Comparison of ENCODE assay signal across 9 mouse cellular contexts in the genomic region with DNA sequence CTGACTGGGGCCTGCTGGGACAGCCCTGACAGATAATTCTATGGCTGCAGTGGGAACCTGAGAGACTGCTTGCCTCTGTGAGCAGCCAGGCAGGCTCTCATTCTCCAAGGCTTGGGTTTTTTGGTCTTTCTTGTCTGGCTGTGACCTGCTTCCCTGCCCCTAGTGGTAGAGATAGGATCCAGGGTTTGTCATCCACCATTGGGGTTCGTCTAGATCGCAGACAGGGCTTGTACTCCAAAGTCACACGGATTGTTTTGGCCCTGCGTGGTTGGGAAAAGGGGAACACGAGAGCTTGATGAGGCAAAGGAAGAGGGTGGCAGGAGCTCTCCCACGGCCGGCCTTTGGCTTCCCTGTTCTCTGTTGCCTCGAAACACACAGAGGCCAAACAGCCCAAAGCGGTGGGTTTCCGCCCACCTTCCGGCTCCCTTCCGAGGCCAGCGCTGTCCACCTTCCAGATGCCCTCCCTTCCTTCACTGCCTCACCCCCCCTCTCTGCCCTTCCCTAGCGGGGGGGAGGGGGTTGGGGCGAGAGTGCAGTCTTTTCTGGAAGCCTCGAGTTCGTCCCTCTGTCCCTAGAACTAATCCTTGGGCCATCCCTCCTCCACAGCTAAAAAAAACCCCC. TPM values are rescaled to one million over a fixed set of nuclear protein-coding genes. Genes with fewer than 3 reads are reported as not detected.
DNase-seq lines count a peak whose midpoint lies in the region; ATAC-seq lines count a peak whose summit lies in the region.
"Had no signal": no experiment of that assay in that cellular context is flagged by ENCODE, and none has a peak within 500 bp of the region (broad histone marks: within the 10 kb centered on the region; RNA-seq: fewer than 3 reads in every experiment).

No protein-coding gene starts in this region.

- peak; percentile 94 for DNase-seq in heart, adult 11 months
- DNase-seq in heart, postnatal 4 days: no peak
- DNase-seq in thymus, postnatal 0 days (ENCODE audit: low spot score): peak; percentile 22
- DNase-seq in thymus, postnatal 4 days: no peak
- DNase-seq in limb, embryonic 10.5 days (ENCODE audit: low spot score): no peak
- no peak for DNase-seq in ovary, adult 18-20 months (ENCODE audit: low spot score)
- DNase-seq in left cerebral cortex, postnatal 10 days (ENCODE audit: extremely low spot score in 1 of 2, low spot score in 2 of 2): no peak

- WGBS in limb, embryonic 10.5 days: 60% methylated on average over 17 of the region's 17 CpGs
- 31% methylated on average over 17 of the region's 17 CpGs for WGBS in forebrain, embryonic 13.5 days

- H3K9me3 ChIP-seq in limb, embryonic 10.5 days (replicated peaks): no peaks in the 10 kb centered on the region
- no peaks in the 10 kb centered on the region for H3K9me3 ChIP-seq in forebrain, embryonic 13.5 days (replicated peaks)
- H3K9me3 ChIP-seq: neural tube, embryonic 12.5 days had no signal

- peaks cover 68% of the 10 kb centered on the region for H3K4me1 ChIP-seq in limb, embryonic 10.5 days
- peaks cover 25% of the 10 kb centered on the region for H3K4me1 ChIP-seq in forebrain, embryonic 13.5 days

- H3K27ac ChIP-seq in limb, embryonic 10.5 days: 0 out of 2 replicates have a peak overlapping the region, but pooled peaks have one; percentile 7
- H3K27ac ChIP-seq in forebrain, embryonic 13.5 days: no peak overlapping the region
- H3K27ac ChIP-seq: neural tube, embryonic 12.5 days had no signal

- H3K9ac ChIP-seq in forebrain, embryonic 13.5 days: no peak overlapping the region
- H3K9ac ChIP-seq: neural tube, embryonic 12.5 days had no signal

- H3K36me3 ChIP-seq in limb, embryonic 10.5 days: peaks cover 77% of the 10 kb centered on the region
- H3K36me3 ChIP-seq in forebrain, embryonic 13.5 days (ENCODE audit: poor library complexity, severe bottlenecking): peaks cover 67% of the 10 kb centered on the region

- no peak for ATAC-seq in forebrain, embryonic 13.5 days

- no peak overlapping the region for H3K4me2 ChIP-seq in forebrain, embryonic 13.5 days
- H3K4me2 ChIP-seq: neural tube, embryonic 12.5 days had no signal

- intact Hi-C loops in left cerebral cortex, postnatal 10 days (cut with DNase I): no loop called here

- no peak overlapping the region for H3K4me3 ChIP-seq in limb, embryonic 10.5 days
- H3K4me3 ChIP-seq in forebrain, embryonic 13.5 days: no peak overlapping the region
- H3K4me3 ChIP-seq: neural tube, embryonic 12.5 days had no signal

- no peaks in the 10 kb centered on the region for H3K27me3 ChIP-seq in limb, embryonic 10.5 days (ENCODE audit: low read depth, poor library complexity, severe bottlenecking)
- H3K27me3 ChIP-seq in forebrain, embryonic 13.5 days: no peaks in the 10 kb centered on the region
- H3K27me3 ChIP-seq: neural tube, embryonic 12.5 days had no signal

RNA-seq across cellular contexts. Expression of a gene that starts 18.5 kb away (rescaled TPM):
- total RNA-seq in heart, postnatal 4 days (2021): 10 to 100 TPM; 50.1 to 53.8 TPM
- 20.4 and 23.6 TPM in 2 replicates for polyA plus RNA-seq in thymus, postnatal 0 days (2015; fragmentation: Nextera tagmentation; extraction: Ambion mirVana)
- polyA plus RNA-seq in limb, embryonic 10.5 days (2016; fragmentation: Nextera tagmentation; extraction: Ambion mirVana): 13.0 and 15.2 TPM in 2 replicates
- polyA plus RNA-seq in forebrain, embryonic 13.5 days (2015; fragmentation: Nextera tagmentation; extraction: Ambion mirVana): 22.5 and 22.6 TPM in 2 replicates
- total RNA-seq in left cerebral cortex, postnatal 10 days (2021): 100 to 1,000 TPM; 101 to 108 TPM

Comparison
In these comparisons a context has a peak if more than half of its experiments do, and no peak if none do; other contexts are left out.
1. DNase-seq: peak in heart, adult 11 months (single experiment) and thymus, postnatal 0 days (single experiment); none in heart, postnatal 4 days (single experiment), thymus, postnatal 4 days (single experiment), limb, embryonic 10.5 days (single experiment), ovary, adult 18-20 months (single experiment) and left cerebral cortex, postnatal 10 days (0 of 2).